Mouse (Mus musculus) bone marrow, adult 2 months (tissue): ENCODE results near the gene Gm10961.

Source experiments
- CTCF ChIP-seq: fragments of 200-500 bp; IDR thresholded peaks from 2 replicates; pipeline ENCODE4 v1.5.1; 2011; ENCODE audit warnings: low read length, control low read depth; ENCODE audit not compliant: control insufficient read depth, insufficient read depth
- POLR2A ChIP-seq: fragments of 200-500 bp; IDR thresholded peaks from 2 replicates; pipeline ENCODE4 v1.6.1; 2011; ENCODE audit warnings: low read depth, mild to moderate bottlenecking, control low read depth, low read length, borderline replicate concordance; ENCODE audit not compliant: control insufficient read depth

DNA sequence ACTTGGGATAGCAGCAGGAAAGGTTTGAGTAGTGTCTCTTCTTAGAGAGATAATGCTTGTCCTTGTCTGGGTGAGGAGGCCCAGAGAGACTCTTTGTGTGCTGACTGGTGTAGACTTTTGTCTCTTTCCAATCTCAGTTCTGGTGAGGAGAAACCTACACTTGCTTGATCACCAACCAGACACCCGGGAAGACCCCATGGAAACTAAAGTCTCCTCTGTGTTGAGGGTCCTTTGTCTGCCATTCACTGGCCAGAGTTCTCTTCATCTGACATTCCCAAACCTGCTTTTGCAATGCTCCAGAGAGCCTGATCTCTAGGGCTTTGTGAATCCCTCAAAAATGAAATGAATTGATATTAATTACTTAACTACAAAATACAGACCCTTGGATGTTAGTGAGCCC lies 47.2 kb upstream of the Gm10961 start:
- no peak for TF ChIP-seq CTCF
- no peak for TF ChIP-seq POLR2A
